In the genomic region with DNA sequence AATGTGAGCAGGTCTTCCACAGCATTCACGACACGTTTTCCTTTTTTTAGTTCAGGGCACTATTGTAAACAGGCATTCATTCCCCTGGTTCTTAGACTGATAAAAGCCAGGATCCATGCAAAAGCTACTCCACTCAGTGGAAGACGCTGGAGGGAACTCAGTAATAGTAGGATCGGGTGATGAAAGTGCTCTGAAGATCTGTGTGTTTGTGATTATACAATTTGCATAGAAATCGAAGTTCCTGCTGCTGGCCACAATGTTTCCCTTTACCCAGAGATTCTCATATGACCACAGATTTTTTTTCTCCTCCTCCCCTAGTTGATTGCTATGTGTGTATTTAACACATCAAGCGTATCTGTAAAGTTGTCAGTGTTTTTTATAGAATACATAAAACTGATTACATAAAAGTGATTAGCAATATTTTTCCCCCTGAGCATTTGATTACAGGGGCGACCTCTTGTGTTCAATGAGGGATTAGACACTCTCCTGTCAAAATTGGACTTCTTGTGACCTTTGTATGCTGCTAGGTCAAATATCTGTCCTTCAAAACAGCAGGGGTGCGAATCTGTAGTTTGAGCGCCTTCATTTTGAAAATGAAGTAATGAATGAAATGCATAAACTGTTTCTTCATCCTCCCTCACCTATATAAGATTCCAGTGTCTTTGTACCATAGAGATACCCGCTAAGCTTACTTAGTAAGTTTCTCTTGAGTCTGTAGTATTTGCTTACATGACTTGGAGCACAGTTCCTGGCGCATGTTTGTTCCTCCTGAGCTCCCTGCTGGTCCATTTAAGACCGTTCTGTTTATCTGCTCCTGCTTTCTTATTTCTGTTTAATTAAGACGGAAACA, we compare ENCODE assay signal across 11 mouse cellular contexts. TPM values are rescaled to one million over a fixed set of nuclear protein-coding genes. Genes with fewer than 3 reads are reported as not detected.
DNase-seq lines count a peak whose midpoint lies in the region; ATAC-seq and TF ChIP-seq lines count a peak whose summit lies in the region.
"Had no signal": no experiment of that assay in that cellular context is flagged by ENCODE, and none has a peak within 500 bp of the region (broad histone marks: within the 10 kb centered on the region; RNA-seq: fewer than 3 reads in every experiment).

No protein-coding gene starts in this region.

- intact Hi-C loops in left cerebral cortex, postnatal 36 days (cut with DNase I) = no loop called here

- no peaks in the 10 kb centered on the region for H3K36me3 ChIP-seq in heart, embryonic 13.5 days
- no peaks in the 10 kb centered on the region for H3K36me3 ChIP-seq in neural tube, embryonic 11.5 days (ENCODE audit: control insufficient read depth, insufficient read depth, low read length)
- H3K36me3 ChIP-seq in neural tube, embryonic 15.5 days = no peaks in the 10 kb centered on the region
- no peaks in the 10 kb centered on the region for H3K36me3 ChIP-seq in forebrain, postnatal 0 days (ENCODE audit: insufficient read depth)
- H3K36me3 ChIP-seq in thymus, adult 2 months (ENCODE audit: control insufficient read depth, insufficient read depth, low read length) = no peaks in the 10 kb centered on the region

- H3K4me1 ChIP-seq in heart, embryonic 13.5 days = peaks cover 8% of the 10 kb centered on the region; the same call in 1 of the 2 replicates
- H3K4me1 ChIP-seq in neural tube, embryonic 11.5 days (ENCODE audit: control insufficient read depth, insufficient read depth, low read length) = no peaks in the 10 kb centered on the region
- H3K4me1 ChIP-seq in neural tube, embryonic 15.5 days = peaks cover 9% of the 10 kb centered on the region
- no peaks in the 10 kb centered on the region for H3K4me1 ChIP-seq in forebrain, postnatal 0 days (ENCODE audit: insufficient read depth)
- H3K4me1 ChIP-seq in thymus, adult 2 months (replicated peaks; ENCODE audit: control insufficient read depth, insufficient read depth, low read length) = 0 out of 2 replicates have a peak, but pooled peaks cover 2% of the 10 kb centered on the region

- peak overlapping the region; percentile 98 for H3K4me2 ChIP-seq in heart, embryonic 13.5 days
- 0 out of 2 replicates have a peak overlapping the region, but pooled peaks have one; percentile 2 for H3K4me2 ChIP-seq in neural tube, embryonic 11.5 days (ENCODE audit: low read depth)
- H3K4me2 ChIP-seq in neural tube, embryonic 15.5 days = no peak overlapping the region
- H3K4me2 ChIP-seq in forebrain, postnatal 0 days (ENCODE audit: low read depth) = peak overlapping the region; percentile 0; the same call in 1 of the 2 replicates

- ATAC-seq in heart, embryonic 13.5 days (ENCODE audit: extremely low read depth, insufficient number of reproducible peaks, low FRiP score, low TSS enrichment) = no peak
- no peak for ATAC-seq in neural tube, embryonic 11.5 days (ENCODE audit: insufficient read depth, low FRiP score, low TSS enrichment)
- no peak for ATAC-seq in neural tube, embryonic 15.5 days (ENCODE audit: low FRiP score)
- ATAC-seq in forebrain, postnatal 0 days = no peak

- DNase-seq in heart, adult 8-10 months (ENCODE audit: low spot score) = no peak
- no peak for DNase-seq in neural tube, embryonic 11.5 days (ENCODE audit: low spot score)
- peak; percentile 43 for DNase-seq in forebrain, postnatal 0 days
- no peak for DNase-seq in cerebellum, adult 8-10 months
- no peak for DNase-seq in thymus, adult 2 months
- no peak for DNase-seq in left cerebral cortex, postnatal 36 days (ENCODE audit: low spot score in 2 of 2)
- DNase-seq: adrenal gland, postnatal 25 days; layer of hippocampus, postnatal 36 days had no signal

- 18% methylated on average over 13 of the region's 13 CpGs for WGBS in heart, embryonic 13.5 days
- WGBS in neural tube, embryonic 11.5 days = 4% methylated on average over 13 of the region's 13 CpGs
- WGBS in neural tube, embryonic 15.5 days = 4% methylated on average over 13 of the region's 13 CpGs
- 6% methylated on average over 13 of the region's 13 CpGs for WGBS in forebrain, postnatal 0 days
- 27% methylated on average over 13 of the region's 13 CpGs for WGBS in thymus, adult 2 months

- H3K4me3 ChIP-seq in heart, embryonic 13.5 days = 0 out of 2 replicates have a peak overlapping the region, but pooled peaks have one; percentile 4
- H3K4me3 ChIP-seq in neural tube, embryonic 11.5 days (ENCODE audit: low read depth, low read length) = no peak overlapping the region
- H3K4me3 ChIP-seq in neural tube, embryonic 15.5 days (replicated peaks) = no peak overlapping the region
- no peak overlapping the region for H3K4me3 ChIP-seq in forebrain, postnatal 0 days (ENCODE audit: low read depth, low read length)
- no peak overlapping the region for H3K4me3 ChIP-seq in thymus, adult 2 months (ENCODE audit: control insufficient read depth, insufficient read depth, low read length)

- H3K9me3 ChIP-seq in heart, embryonic 13.5 days = no peaks in the 10 kb centered on the region
- no peaks in the 10 kb centered on the region for H3K9me3 ChIP-seq in neural tube, embryonic 11.5 days (ENCODE audit: control insufficient read depth, low read length)
- H3K9me3 ChIP-seq in neural tube, embryonic 15.5 days (replicated peaks) = no peaks in the 10 kb centered on the region
- H3K9me3 ChIP-seq in forebrain, postnatal 0 days (ENCODE audit: low read length) = no peaks in the 10 kb centered on the region

- TF ChIP-seq CTCF in forebrain, postnatal 0 days (IDR thresholded peaks at IDR 0.05; ENCODE audit: low read depth) = peak; percentile 61
- TF ChIP-seq CTCF in thymus, adult 2 months (IDR thresholded peaks at IDR 0.05; ENCODE audit: borderline replicate concordance, control insufficient read depth, extremely low read depth, insufficient read depth, low read length, poor library complexity) = no peak

- H3K27ac ChIP-seq in heart, embryonic 13.5 days (replicated peaks) = no peak overlapping the region
- no peak overlapping the region for H3K27ac ChIP-seq in neural tube, embryonic 11.5 days (ENCODE audit: low read depth, low read length)
- H3K27ac ChIP-seq in neural tube, embryonic 15.5 days (replicated peaks) = no peak overlapping the region
- no peak overlapping the region for H3K27ac ChIP-seq in forebrain, postnatal 0 days (ENCODE audit: low read depth, low read length)
- no peak overlapping the region for H3K27ac ChIP-seq in thymus, adult 2 months (ENCODE audit: control insufficient read depth, insufficient read depth, low read length)
- H3K27ac ChIP-seq: macrophage had no signal

- H3K27me3 ChIP-seq in heart, embryonic 13.5 days (replicated peaks) = peaks cover 84% of the 10 kb centered on the region
- peaks cover 73% of the 10 kb centered on the region for H3K27me3 ChIP-seq in neural tube, embryonic 11.5 days (ENCODE audit: control insufficient read depth, insufficient read depth, low read length)
- H3K27me3 ChIP-seq in neural tube, embryonic 15.5 days (replicated peaks) = peaks cover 66% of the 10 kb centered on the region
- H3K27me3 ChIP-seq in forebrain, postnatal 0 days (ENCODE audit: insufficient read depth, low read length) = peaks cover 58% of the 10 kb centered on the region
- peaks cover 4% of the 10 kb centered on the region; the same call in 1 of the 2 replicates for H3K27me3 ChIP-seq in thymus, adult 2 months (ENCODE audit: control insufficient read depth, insufficient read depth, low read length)

- TF ChIP-seq POLR2A in thymus, adult 2 months (IDR thresholded peaks at IDR 0.05; ENCODE audit: control insufficient read depth, extremely low read depth, insufficient read depth, low read length, poor library complexity) = no peak

- H3K9ac ChIP-seq in heart, embryonic 13.5 days = no peak overlapping the region
- H3K9ac ChIP-seq in neural tube, embryonic 11.5 days (ENCODE audit: low read length) = no peak overlapping the region
- H3K9ac ChIP-seq in neural tube, embryonic 15.5 days (replicated peaks) = no peak overlapping the region
- H3K9ac ChIP-seq in forebrain, postnatal 0 days = no peak overlapping the region

RNA-seq across cellular contexts. Expression of gene Isl1, which starts 2.6 kb away (rescaled TPM):
- polyA plus RNA-seq in heart, embryonic 13.5 days (2015; fragmentation: Nextera tagmentation; extraction: Ambion mirVana) = 3.0 and 4.7 TPM in 2 replicates
- total RNA-seq in heart, adult 8-10 months (2022) = under 1 TPM in 1 of 4 experiments, not detected in 3; 0.16 TPM
- polyA plus RNA-seq in neural tube, embryonic 11.5 days (2014; fragmentation: Nextera tagmentation; extraction: Ambion mirVana) = 111 and 136 TPM in 2 replicates
- polyA plus RNA-seq in neural tube, embryonic 15.5 days (2015; fragmentation: Nextera tagmentation; extraction: Ambion mirVana) = 48.5 and 50.6 TPM in 2 replicates
- total RNA-seq in forebrain, postnatal 0 days (2014; rRNA removed) = 54.9 and 62.9 TPM in 2 replicates
- polyA plus RNA-seq in forebrain, postnatal 0 days (2015; fragmentation: Nextera tagmentation; extraction: Ambion mirVana) = 39.5 and 46.5 TPM in 2 replicates
- 8.0 and 9.6 TPM in 2 replicates for polyA plus RNA-seq in thymus, adult 2 months (2012; rRNA removed)
- 1 to 10 TPM in 1 of 2 experiments, under 1 TPM in 1; 0.81 to 2.7 TPM for total RNA-seq in left cerebral cortex, postnatal 36 days (2021)
- total RNA-seq: layer of hippocampus, postnatal 36 days had no signal
- polyA plus RNA-seq: macrophage had no signal
